Mouse (Mus musculus) limb, embryonic 15.5 days (tissue): ENCODE measurements around the gene Pla2g2f. TPM values are rescaled to one million over a fixed set of nuclear protein-coding genes. Genes with fewer than 3 reads are reported as not detected.
A peak's percentile ranks its signal among the peaks of the same experiment; 100 is the strongest.

Experiments
- ATAC-seq: fragments of 200-750 bp; cut with Nextera tagmentation; 2 replicates; pipeline ENCODE4 v1.8.0; 2017; ENCODE audit warnings: low read depth, moderate TSS enrichment; ENCODE audit not compliant: insufficient number of reproducible peaks, low FRiP score, low TSS enrichment
- H3K27ac ChIP-seq: fragments of 300-500 bp; sonication (generic); 2 replicates; pipeline ENCODE4 v1.5.1; 2015; ENCODE audit warnings: moderate library complexity, mild to moderate bottlenecking, inconsistent platforms
- H3K27me3 ChIP-seq: fragments of 300-500 bp; sonication (generic); 2 replicates; pipeline ENCODE4 v1.6.1; 2015; ENCODE audit warnings: inconsistent platforms
- H3K36me3 ChIP-seq: fragments of 300-500 bp; sonication (generic); 2 replicates; pipeline ENCODE4 v1.6.1; 2015; ENCODE audit warnings: inconsistent platforms
- H3K4me1 ChIP-seq: fragments of 300-500 bp; sonication (generic); 2 replicates; pipeline ENCODE4 v1.6.1; 2015; ENCODE audit warnings: inconsistent platforms
- H3K4me2 ChIP-seq: fragments of 300-500 bp; sonication (generic); 2 replicates; pipeline ENCODE4 v1.6.1; 2015; ENCODE audit warnings: mild to moderate bottlenecking, inconsistent platforms
- H3K4me3 ChIP-seq: fragments of 300-500 bp; sonication (generic); 2 replicates; pipeline ENCODE4 v1.5.1; 2015; ENCODE audit warnings: mild to moderate bottlenecking, inconsistent platforms
- H3K9ac ChIP-seq: fragments of 300-500 bp; sonication (generic); 2 replicates; pipeline ENCODE4 v1.6.1; 2015; ENCODE audit warnings: inconsistent platforms
- H3K9me3 ChIP-seq: fragments of 300-500 bp; sonication (generic); 2 replicates; pipeline ENCODE4 v1.6.1; 2016; ENCODE audit warnings: inconsistent platforms
- WGBS: fragments of 180-500 bp; shearing (Covaris S2); methylation state at CpG from one replicate; pipeline ENCODE4 v1.1.7; 2015; 5-methylcytosine and 5-hydroxymethylcytosine counted together
- polyA plus RNA-seq: library from polyadenylated mRNA; unstranded; fragments of >200 nt; fragmentation: Nextera tagmentation; extraction: Ambion mirVana; gene quantifications from 2 replicates; pipeline ENCODE4 v1.2.1, GENCODE M21; 2015

The Pla2g2f gene
- polyA plus RNA-seq, 1 experiment from 2014 or later: 60.8 TPM

DNA sequence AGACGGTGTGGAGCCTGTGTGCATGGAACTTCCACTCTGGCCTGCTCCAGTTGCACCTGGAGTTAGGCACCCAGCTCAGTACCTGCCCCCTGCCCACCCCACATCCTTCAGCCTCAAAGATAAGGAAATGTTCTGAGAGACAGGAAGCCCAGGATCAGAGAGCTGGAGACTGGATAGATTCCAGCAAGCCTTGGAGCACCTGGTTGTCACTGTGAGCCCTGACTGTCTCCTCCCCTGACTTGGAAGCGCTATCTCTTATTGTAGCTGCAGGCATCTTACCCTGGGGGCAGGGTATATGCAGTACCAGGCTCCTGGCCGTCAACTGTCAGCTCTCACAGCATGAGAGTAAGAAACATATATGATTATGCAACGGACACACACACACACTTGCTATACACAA is 2.0 kb downstream of the Pla2g2f start:
- H3K9me3 ChIP-seq: no peaks in the 10 kb centered on the region
- H3K9ac ChIP-seq: no peak overlapping the region
- H3K27me3 ChIP-seq: no peaks in the 10 kb centered on the region
- no peaks in the 10 kb centered on the region for H3K36me3 ChIP-seq
- no peak overlapping the region for H3K27ac ChIP-seq
- no peak overlapping the region; the same call in 1 of the 2 replicates for H3K4me3 ChIP-seq
- no peak overlapping the region for H3K4me2 ChIP-seq
- no peak for ATAC-seq
- H3K4me1 ChIP-seq: peaks cover 9% of the 10 kb centered on the region
- WGBS: 64% methylated on average over 4 of the region's 4 CpGs

- ATAC-seq: no peak
- no peaks in the 10 kb centered on the region for H3K36me3 ChIP-seq
- H3K4me2 ChIP-seq: no peak overlapping the region
- 69% methylated on average over 9 of the region's 9 CpGs for WGBS
- peaks cover 9% of the 10 kb centered on the region for H3K4me1 ChIP-seq
- no peaks in the 10 kb centered on the region for H3K9me3 ChIP-seq
- no peak overlapping the region for H3K27ac ChIP-seq
- no peaks in the 10 kb centered on the region for H3K27me3 ChIP-seq
- no peak overlapping the region for H3K9ac ChIP-seq
- no peak overlapping the region for H3K4me3 ChIP-seq
Observed at GRCm38 (mm10) chr4:138754432-138754831, 3.0 kb downstream of the Pla2g2f start.

- 77% methylated on average over 3 of the region's 3 CpGs for WGBS
- no peak overlapping the region for H3K9ac ChIP-seq
- peaks cover 9% of the 10 kb centered on the region for H3K4me1 ChIP-seq
- no peak overlapping the region for H3K4me2 ChIP-seq
- no peak for ATAC-seq
- no peak overlapping the region for H3K4me3 ChIP-seq
- no peaks in the 10 kb centered on the region for H3K9me3 ChIP-seq
- no peaks in the 10 kb centered on the region for H3K36me3 ChIP-seq
- H3K27ac ChIP-seq: no peak overlapping the region
- no peaks in the 10 kb centered on the region for H3K27me3 ChIP-seq
Observed at GRCm38 (mm10) chr4:138753608-138754007, 3.8 kb downstream of the Pla2g2f start.

GRCm38 (mm10) chr4:138752603-138753002 is 4.8 kb downstream of the Pla2g2f start:
- no peaks in the 10 kb centered on the region for H3K9me3 ChIP-seq
- H3K4me2 ChIP-seq: no peak overlapping the region
- H3K9ac ChIP-seq: no peak overlapping the region
- no peaks in the 10 kb centered on the region for H3K36me3 ChIP-seq
- H3K4me1 ChIP-seq: peaks cover 9% of the 10 kb centered on the region
- H3K4me3 ChIP-seq: no peak overlapping the region
- no peak for ATAC-seq
- H3K27me3 ChIP-seq: no peaks in the 10 kb centered on the region
- H3K27ac ChIP-seq: no peak overlapping the region
- WGBS: 86% methylated on average over 6 of the region's 6 CpGs

DNA sequence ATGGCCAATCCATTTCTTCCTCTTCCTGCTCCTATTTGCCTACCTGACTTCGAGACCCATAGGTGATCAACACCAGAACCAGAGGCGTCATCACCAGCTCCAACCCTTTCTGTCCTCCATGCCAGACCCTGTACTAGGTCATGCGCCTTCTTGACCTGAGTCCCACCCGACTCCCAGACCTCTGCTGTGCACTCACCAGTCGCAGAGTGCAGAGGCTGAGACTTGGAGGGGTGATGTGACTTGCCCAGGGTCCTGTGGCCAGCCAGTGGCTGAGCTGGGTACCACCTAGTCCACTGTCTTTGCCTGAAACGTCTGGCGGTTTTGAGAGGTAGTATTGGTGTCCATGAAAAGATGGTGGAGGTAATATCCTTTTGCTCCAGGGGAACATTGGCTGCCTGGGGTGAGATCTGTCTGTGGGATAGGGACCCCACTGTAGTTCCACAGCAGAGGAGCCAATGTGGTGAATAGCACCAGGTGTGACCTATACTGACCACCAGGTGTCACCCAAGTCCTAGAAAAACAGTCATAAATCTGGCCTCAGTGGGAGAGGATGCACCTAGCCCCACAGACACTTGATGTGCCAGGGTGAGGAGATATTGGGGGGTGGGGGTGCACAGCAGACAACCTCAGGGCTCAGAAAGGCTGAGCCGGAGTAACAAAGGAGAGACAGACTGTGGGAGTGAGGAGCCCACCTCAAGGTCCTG is 8.9 kb downstream of the Pla2g2f start:
- Histone ChIP-seq H3K9me3 (no peaks in the 10 kb centered on the region), H3K4me1 (no peaks in the 10 kb centered on the region), H3K4me3 (no peak overlapping the region), H3K4me2 (no peak overlapping the region), H3K9ac (no peak overlapping the region), H3K36me3 (no peaks in the 10 kb centered on the region), H3K27me3 (no peaks in the 10 kb centered on the region), H3K27ac (no peak overlapping the region)
- 60% methylated on average over 8 of the region's 8 CpGs for WGBS
- ATAC-seq: peak; percentile 11; the same call in 1 of the 2 replicates

DNA sequence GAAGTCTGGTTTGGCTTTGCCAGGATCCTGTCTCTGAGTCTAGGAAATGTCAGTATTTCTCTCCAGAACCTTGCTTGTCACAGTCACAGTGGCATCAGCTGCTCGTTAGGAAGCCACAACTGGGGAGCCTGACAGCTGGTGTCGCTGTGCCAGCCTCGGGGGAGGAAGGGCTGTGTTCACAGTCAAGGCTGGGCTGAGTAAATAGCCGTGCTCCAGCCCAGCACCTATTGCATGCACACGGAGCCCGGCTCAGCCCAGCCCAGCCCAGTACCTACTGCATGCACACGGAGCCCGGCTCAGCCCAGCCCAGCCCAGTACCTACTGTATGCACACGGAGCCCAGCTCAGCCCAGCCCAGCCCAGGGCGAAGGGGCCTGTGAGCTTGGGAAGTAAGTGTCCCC is 9.6 kb downstream of the Pla2g2f start:
- 63% methylated on average over 10 of the region's 10 CpGs for WGBS
- Histone ChIP-seq H3K36me3 (no peaks in the 10 kb centered on the region), H3K4me1 (no peaks in the 10 kb centered on the region), H3K9ac (no peak overlapping the region), H3K4me2 (no peak overlapping the region), H3K27me3 (no peaks in the 10 kb centered on the region), H3K9me3 (no peaks in the 10 kb centered on the region), H3K4me3 (no peak overlapping the region), H3K27ac (no peak overlapping the region)
- no peak for ATAC-seq

GRCm38 (mm10) chr4:138746866-138747265 is 10.6 kb downstream of the Pla2g2f start:
- no peak overlapping the region for H3K4me2 ChIP-seq
- no peak for ATAC-seq
- no peak overlapping the region for H3K27ac ChIP-seq
- H3K36me3 ChIP-seq: no peaks in the 10 kb centered on the region
- H3K4me3 ChIP-seq: no peak overlapping the region
- WGBS: 87% methylated on average over 9 of the region's 9 CpGs
- H3K27me3 ChIP-seq: no peaks in the 10 kb centered on the region
- no peaks in the 10 kb centered on the region for H3K4me1 ChIP-seq
- no peak overlapping the region for H3K9ac ChIP-seq
- no peaks in the 10 kb centered on the region for H3K9me3 ChIP-seq

GRCm38 (mm10) chr4:138745884-138746283 is 11.5 kb downstream of the Pla2g2f start:
- H3K27ac ChIP-seq: no peak overlapping the region
- no peaks in the 10 kb centered on the region for H3K4me1 ChIP-seq
- no peak overlapping the region for H3K9ac ChIP-seq
- H3K4me3 ChIP-seq: no peak overlapping the region
- no peak for ATAC-seq
- no peak overlapping the region for H3K4me2 ChIP-seq
- H3K27me3 ChIP-seq: no peaks in the 10 kb centered on the region
- no peaks in the 10 kb centered on the region for H3K9me3 ChIP-seq
- no peaks in the 10 kb centered on the region for H3K36me3 ChIP-seq
- 45% methylated on average over 4 of the region's 4 CpGs for WGBS

GRCm38 (mm10) chr4:138739136-138739851 is 18.1 kb downstream of the Pla2g2f start:
- no peak overlapping the region for H3K9ac ChIP-seq
- peaks cover 17% of the 10 kb centered on the region for H3K4me1 ChIP-seq
- no peak overlapping the region for H3K27ac ChIP-seq
- H3K27me3 ChIP-seq: no peaks in the 10 kb centered on the region
- no peak overlapping the region for H3K4me2 ChIP-seq
- 15% methylated on average over 7 of the region's 7 CpGs for WGBS
- H3K36me3 ChIP-seq: no peaks in the 10 kb centered on the region
- H3K9me3 ChIP-seq: no peaks in the 10 kb centered on the region
- no peak for ATAC-seq
- H3K4me3 ChIP-seq: no peak overlapping the region

DNA sequence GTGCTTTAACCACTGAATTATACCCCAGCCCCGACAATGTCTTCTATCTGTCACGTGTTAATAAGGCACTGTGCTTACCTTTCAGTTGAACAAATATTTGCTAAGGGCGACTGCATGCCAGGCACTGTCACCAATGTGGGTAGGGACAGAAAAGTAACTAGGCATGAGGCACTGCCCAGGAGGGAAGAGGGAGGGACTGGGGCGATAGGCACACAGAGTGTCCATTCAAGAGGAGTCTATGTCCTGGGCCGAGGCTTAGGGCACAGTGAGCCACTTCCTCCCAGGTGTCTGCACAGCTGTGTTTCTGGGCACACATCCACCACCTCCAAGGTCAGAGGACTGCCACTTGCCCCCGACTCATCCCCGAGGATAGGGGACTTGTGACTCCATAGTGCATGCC is 20.4 kb downstream of the Pla2g2f start, which contains the start of gene Ubxn10:
Gene Ubxn10 (minus strand): TSS at position 137 of the 400 bp plus-strand sequence.
- ATAC-seq: no peak

DNA sequence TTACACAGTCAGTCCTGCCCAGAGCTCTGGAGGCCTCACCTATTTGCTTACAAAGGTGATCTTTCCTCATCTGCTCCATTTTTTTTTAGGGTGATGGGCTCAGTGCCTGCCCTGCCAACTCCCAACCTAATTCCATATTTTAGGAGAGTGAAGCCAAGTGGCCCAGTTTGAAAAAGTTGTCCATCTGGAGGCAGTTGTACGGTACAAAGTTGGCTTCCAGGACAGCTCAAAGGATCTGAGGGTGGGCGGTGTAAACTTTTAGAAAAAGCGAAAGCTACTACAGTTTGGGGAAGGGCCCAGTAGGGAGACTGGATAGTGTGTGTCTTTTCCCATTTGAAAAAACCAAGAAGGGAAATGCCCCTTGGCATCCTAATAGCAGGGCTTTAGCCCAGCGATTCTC is 22.6 kb downstream of the Pla2g2f start:
- ATAC-seq: no peak
- H3K4me1 ChIP-seq: peaks cover 17% of the 10 kb centered on the region
- WGBS: 88% methylated on average over 4 of the region's 4 CpGs

More for the DNA sequence above, 20.4 kb downstream of the Pla2g2f start, which contains the start of gene Ubxn10:
- no peak within 1 kb of the TSS for H3K4me2 ChIP-seq
- no peak within 1 kb of the TSS for H3K27ac ChIP-seq
- no peak within 1 kb of the TSS for H3K4me3 ChIP-seq
- 55% methylated on average over 7 of the region's 7 CpGs for WGBS
- no peaks in the 10 kb centered on the region for H3K36me3 ChIP-seq
- no peaks in the 10 kb centered on the region for H3K9me3 ChIP-seq
- peaks cover 17% of the 10 kb centered on the region for H3K4me1 ChIP-seq
- no peak within 1 kb of the TSS for H3K9ac ChIP-seq
- H3K27me3 ChIP-seq: no peaks in the 10 kb centered on the region

GRCm38 (mm10) chr4:138734105-138734504 is 23.3 kb downstream of the Pla2g2f start:
- H3K4me2 ChIP-seq: no peak overlapping the region
- no peaks in the 10 kb centered on the region for H3K9me3 ChIP-seq
- no peak for ATAC-seq
- H3K36me3 ChIP-seq: no peaks in the 10 kb centered on the region
- no peak overlapping the region for H3K4me3 ChIP-seq
- no peaks in the 10 kb centered on the region for H3K27me3 ChIP-seq
- no peak overlapping the region for H3K9ac ChIP-seq
- H3K4me1 ChIP-seq: peaks cover 13% of the 10 kb centered on the region
- WGBS: 53% methylated on average over 7 of the region's 7 CpGs
- no peak overlapping the region for H3K27ac ChIP-seq

More for the DNA sequence above, 22.6 kb downstream of the Pla2g2f start:
- Histone ChIP-seq H3K27ac (no peak overlapping the region), H3K36me3 (no peaks in the 10 kb centered on the region), H3K9ac (no peak overlapping the region), H3K4me3 (no peak overlapping the region), H3K27me3 (no peaks in the 10 kb centered on the region), H3K9me3 (no peaks in the 10 kb centered on the region), H3K4me2 (no peak overlapping the region)
